Mouse (Mus musculus): Measurements from ENCODE around the gene Gm20517.

The Gm20517 gene

GRCm38 (mm10) chr17:47708972-47709371, 97.6 kb downstream of the Gm20517 start:
- DNase-seq (ENCODE audit: low spot score in 2 of 2): no peak

GRCm38 (mm10) chr17:47710036-47710435, 98.6 kb downstream of the Gm20517 start:
- DNase-seq (ENCODE audit: low spot score in 2 of 2): no peak

GRCm38 (mm10) chr17:47711883-47712282, 100.5 kb downstream of the Gm20517 start:
- DNase-seq (ENCODE audit: low spot score in 2 of 2): no peak

- no peak for DNase-seq (ENCODE audit: low spot score in 2 of 2)
Observed at GRCm38 (mm10) chr17:47712889-47713571, 101.6 kb downstream of the Gm20517 start.

GRCm38 (mm10) chr17:47715037-47715436, 103.6 kb downstream of the Gm20517 start:
- DNase-seq (ENCODE audit: low spot score in 2 of 2): no peak

- no peak for DNase-seq (ENCODE audit: low spot score in 2 of 2)
Observed at GRCm38 (mm10) chr17:47721183-47721582, 109.8 kb downstream of the Gm20517 start.

- DNase-seq (ENCODE audit: low spot score in 2 of 2): no peak
Observed at GRCm38 (mm10) chr17:47726566-47726965, 115.2 kb downstream of the Gm20517 start, which contains the start of gene Pgc. Pgc (plus strand) TSS chr17:47726842.

- DNase-seq (ENCODE audit: low spot score in 2 of 2): no peak
Observed at GRCm38 (mm10) chr17:47730633-47731575, 119.5 kb downstream of the Gm20517 start.

Data from urinary bladder, adult 18-20 months (tissue).